Mouse (Mus musculus): Measurements from ENCODE around the gene Rnf180. TPM values are rescaled to one million over a fixed set of nuclear protein-coding genes. Genes with fewer than 3 reads are reported as not detected.

Gene Rnf180
- polyA plus RNA-seq, 1 experiment from 2014 or later: 3.1 TPM

GRCm38 (mm10) chr13:105290594-105290993 lies 4.0 kb downstream of the Rnf180 start:
- Histone ChIP-seq H3K9ac (replicated peaks; ENCODE audit: low read depth) (no peak overlapping the region), H3K27me3 (replicated peaks; ENCODE audit: insufficient read depth, low read length) (0 out of 2 replicates have a peak, but pooled peaks cover 4% of the 10 kb centered on the region), H3K9me3 (ENCODE audit: low read length) (no peaks in the 10 kb centered on the region), H3K36me3 (ENCODE audit: insufficient read depth, low read length) (no peaks in the 10 kb centered on the region), H3K4me2 (replicated peaks; ENCODE audit: low read depth, low read length) (no peak overlapping the region), H3K4me1 (ENCODE audit: insufficient read depth, low read depth, low read length) (peaks cover 8% of the 10 kb centered on the region; the same call in 1 of the 2 replicates), H3K27ac (ENCODE audit: low read length) (no peak overlapping the region), H3K4me3 (ENCODE audit: low read depth, low read length) (no peak overlapping the region)
- TF ChIP-seq CTCF (IDR thresholded peaks at IDR 0.05): no peak
- no peak for TF ChIP-seq EP300 (IDR thresholded peaks at IDR 0.05)
- ATAC-seq: no peak
- WGBS: 87% methylated on average over 2 of the region's 2 CpGs
- DNase-seq (ENCODE audit: low spot score): no peak

- ATAC-seq (no peak), DNase-seq (ENCODE audit: low spot score) (no peak)
- H3K4me2 ChIP-seq (replicated peaks; ENCODE audit: low read depth, low read length): no peak overlapping the region
- H3K27ac ChIP-seq (ENCODE audit: low read length): no peak overlapping the region
- no peaks in the 10 kb centered on the region for H3K9me3 ChIP-seq (ENCODE audit: low read length)
- H3K4me3 ChIP-seq (ENCODE audit: low read depth, low read length): no peak overlapping the region
- 76% methylated on average over 5 of the region's 5 CpGs for WGBS
- no peak for TF ChIP-seq EP300 (IDR thresholded peaks at IDR 0.05)
- TF ChIP-seq CTCF (IDR thresholded peaks at IDR 0.05): no peak
- no peaks in the 10 kb centered on the region for H3K36me3 ChIP-seq (ENCODE audit: insufficient read depth, low read length)
- peaks cover 8% of the 10 kb centered on the region; the same call in 1 of the 2 replicates for H3K4me1 ChIP-seq (ENCODE audit: insufficient read depth, low read depth, low read length)
- no peak overlapping the region for H3K9ac ChIP-seq (replicated peaks; ENCODE audit: low read depth)
- H3K27me3 ChIP-seq (replicated peaks; ENCODE audit: insufficient read depth, low read length): 0 out of 2 replicates have a peak, but pooled peaks cover 4% of the 10 kb centered on the region
Observed at GRCm38 (mm10) chr13:105290021-105290420, 4.6 kb downstream of the Rnf180 start.

- no peaks in the 10 kb centered on the region for H3K36me3 ChIP-seq (ENCODE audit: insufficient read depth, low read length)
- no peak overlapping the region for H3K4me2 ChIP-seq (replicated peaks; ENCODE audit: low read depth, low read length)
- no peaks in the 10 kb centered on the region for H3K9me3 ChIP-seq (ENCODE audit: low read length)
- no peak overlapping the region for H3K27ac ChIP-seq (ENCODE audit: low read length)
- DNase-seq (ENCODE audit: low spot score) (no peak), ATAC-seq (no peak)
- TF ChIP-seq CTCF (IDR thresholded peaks at IDR 0.05): no peak
- TF ChIP-seq EP300 (IDR thresholded peaks at IDR 0.05): no peak
- no peak overlapping the region for H3K4me3 ChIP-seq (ENCODE audit: low read depth, low read length)
- WGBS: 79% methylated on average over 8 of the region's 8 CpGs
- H3K27me3 ChIP-seq (replicated peaks; ENCODE audit: insufficient read depth, low read length): no peaks in the 10 kb centered on the region
- H3K9ac ChIP-seq (replicated peaks; ENCODE audit: low read depth): no peak overlapping the region
- no peaks in the 10 kb centered on the region for H3K4me1 ChIP-seq (ENCODE audit: insufficient read depth, low read depth, low read length)
Observed at GRCm38 (mm10) chr13:105279397-105280018, 15.1 kb downstream of the Rnf180 start.

- Histone ChIP-seq H3K27me3 (replicated peaks; ENCODE audit: insufficient read depth, low read length) (no peaks in the 10 kb centered on the region), H3K4me3 (ENCODE audit: low read depth, low read length) (no peak overlapping the region), H3K4me2 (replicated peaks; ENCODE audit: low read depth, low read length) (0 out of 2 replicates have a peak overlapping the region, but pooled peaks have one; percentile 22), H3K36me3 (ENCODE audit: insufficient read depth, low read length) (no peaks in the 10 kb centered on the region), H3K4me1 (ENCODE audit: insufficient read depth, low read depth, low read length) (no peaks in the 10 kb centered on the region), H3K9ac (replicated peaks; ENCODE audit: low read depth) (no peak overlapping the region), H3K9me3 (ENCODE audit: low read length) (no peaks in the 10 kb centered on the region), H3K27ac (ENCODE audit: low read length) (no peak overlapping the region)
- DNase-seq (ENCODE audit: low spot score) (peak; percentile 80), ATAC-seq (peak; percentile 94)
- WGBS: 66% methylated on average over 8 of the region's 8 CpGs
- TF ChIP-seq EP300 (IDR thresholded peaks at IDR 0.05) (peak; percentile 59), CTCF (IDR thresholded peaks at IDR 0.05) (no peak)
Observed at GRCm38 (mm10) chr13:105270394-105271094, 24.1 kb downstream of the Rnf180 start.

DNA sequence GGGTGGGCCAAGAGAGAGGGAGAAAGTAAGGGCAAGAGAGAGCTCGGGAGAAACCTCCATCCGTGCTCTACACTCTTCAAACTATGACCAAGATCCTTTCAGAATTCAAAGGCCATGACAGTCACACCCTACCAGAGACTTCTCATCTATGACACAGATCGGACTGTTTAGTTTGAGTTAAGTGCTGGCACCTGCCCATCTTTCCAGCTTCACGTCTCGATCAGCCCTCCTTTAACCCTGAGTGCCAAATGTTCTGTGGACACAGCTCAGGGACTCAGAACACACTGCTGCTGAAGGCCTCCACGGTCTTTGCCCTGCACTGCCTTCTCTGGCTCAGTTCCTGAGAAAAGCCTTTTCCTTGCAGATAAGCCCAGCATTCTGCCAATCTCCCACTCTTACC lies 27.2 kb downstream of the Rnf180 start:
- Histone ChIP-seq H3K27ac (ENCODE audit: low read length) (no peak overlapping the region), H3K9ac (replicated peaks; ENCODE audit: low read depth) (no peak overlapping the region), H3K4me3 (ENCODE audit: low read depth, low read length) (no peak overlapping the region), H3K27me3 (replicated peaks; ENCODE audit: insufficient read depth, low read length) (no peaks in the 10 kb centered on the region), H3K4me1 (ENCODE audit: insufficient read depth, low read depth, low read length) (no peaks in the 10 kb centered on the region), H3K4me2 (replicated peaks; ENCODE audit: low read depth, low read length) (no peak overlapping the region), H3K36me3 (ENCODE audit: insufficient read depth, low read length) (no peaks in the 10 kb centered on the region), H3K9me3 (ENCODE audit: low read length) (no peaks in the 10 kb centered on the region)
- WGBS: 62% methylated on average over 6 of the region's 6 CpGs
- ATAC-seq (no peak), DNase-seq (ENCODE audit: low spot score) (no peak)
- TF ChIP-seq CTCF (IDR thresholded peaks at IDR 0.05) (no peak), EP300 (IDR thresholded peaks at IDR 0.05) (no peak)

DNA sequence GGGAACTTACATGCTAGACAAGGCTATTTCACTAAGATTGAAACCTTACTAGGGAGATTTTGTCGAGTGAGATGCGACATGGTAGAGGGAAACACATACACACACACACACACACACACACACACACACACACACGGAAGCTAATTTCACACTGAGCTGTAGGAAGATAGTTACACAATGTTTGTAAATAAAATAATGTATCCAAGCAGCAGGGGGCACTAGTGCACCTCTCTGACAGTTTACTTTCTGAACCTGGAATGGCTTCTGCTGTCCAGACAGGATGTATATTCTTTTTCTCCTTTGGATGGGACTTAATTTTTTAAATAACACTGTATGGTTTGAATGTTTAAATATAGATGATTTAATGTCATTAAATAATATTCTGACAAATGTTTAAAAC lies 27.9 kb downstream of the Rnf180 start:
- no peaks in the 10 kb centered on the region for H3K4me1 ChIP-seq (ENCODE audit: insufficient read depth, low read depth, low read length)
- 46% methylated on average over 3 of the region's 3 CpGs for WGBS
- no peak for TF ChIP-seq EP300 (IDR thresholded peaks at IDR 0.05)
- TF ChIP-seq CTCF (IDR thresholded peaks at IDR 0.05): peak; percentile 78

More for the DNA sequence above, 27.9 kb downstream of the Rnf180 start:
- ATAC-seq (peak; percentile 43; the same call in 1 of the 2 replicates), DNase-seq (ENCODE audit: low spot score) (peak; percentile 74)
- Histone ChIP-seq H3K27me3 (replicated peaks; ENCODE audit: insufficient read depth, low read length) (no peaks in the 10 kb centered on the region), H3K27ac (ENCODE audit: low read length) (no peak overlapping the region), H3K36me3 (ENCODE audit: insufficient read depth, low read length) (no peaks in the 10 kb centered on the region), H3K4me2 (replicated peaks; ENCODE audit: low read depth, low read length) (no peak overlapping the region), H3K9me3 (ENCODE audit: low read length) (no peaks in the 10 kb centered on the region), H3K9ac (replicated peaks; ENCODE audit: low read depth) (no peak overlapping the region), H3K4me3 (ENCODE audit: low read depth, low read length) (no peak overlapping the region)

All from lung, postnatal 0 days (tissue).